Mouse (Mus musculus) thymus, adult 2 months (tissue): ENCODE measurements around the gene Rab3il1.

Experiments
- CTCF ChIP-seq: fragments of 200-500 bp; IDR thresholded peaks from 2 replicates; pipeline ENCODE4 v1.5.1; 2012; ENCODE audit warnings: mild to moderate bottlenecking, control low read depth, low read length, moderate library complexity, borderline replicate concordance; ENCODE audit not compliant: control insufficient read depth, poor library complexity, insufficient read depth; ENCODE audit errors: extremely low read depth
- POLR2A ChIP-seq: fragments of 200-500 bp; IDR thresholded peaks from 2 replicates; pipeline ENCODE4 v1.6.1; 2012; ENCODE audit warnings: mild to moderate bottlenecking, low read length, control low read depth, moderate library complexity; ENCODE audit not compliant: control insufficient read depth, poor library complexity, insufficient read depth; ENCODE audit errors: extremely low read depth

DNA sequence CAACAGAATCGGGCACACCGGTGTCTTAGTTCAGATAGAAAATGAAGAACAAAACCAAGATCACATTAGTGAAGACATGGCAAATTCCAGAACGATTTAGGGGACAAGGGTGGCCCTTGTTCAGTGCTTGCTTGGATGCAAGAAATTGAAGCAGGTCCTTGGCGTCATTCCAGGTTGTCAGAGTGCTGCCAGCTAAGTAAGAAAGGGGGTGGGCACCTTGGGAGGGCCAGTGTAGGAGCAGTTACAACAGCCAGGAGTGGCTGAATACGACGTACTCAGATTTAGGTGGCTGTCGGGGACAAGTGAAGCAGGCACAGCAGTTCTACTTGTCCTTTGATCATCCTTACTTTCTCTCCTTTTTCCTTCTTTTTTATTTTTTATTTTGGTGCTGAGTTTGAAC lies 66.2 kb downstream of the Rab3il1 start:
- TF ChIP-seq CTCF (no peak), POLR2A (no peak)
